Mouse (Mus musculus) heart, postnatal 0 days (tissue): ENCODE measurements around the gene Nom1.

ENCODE experiments used
- CTCF ChIP-seq: IDR thresholded peaks from 2 replicates; pipeline ENCODE4 v1.5.1; 2016; ENCODE audit warnings: antibody characterized with exemption, control low read depth, low read depth
- EP300 ChIP-seq: IDR thresholded peaks from 2 replicates; pipeline ENCODE4 v1.6.1; 2016; ENCODE audit warnings: antibody characterized with exemption, low read depth

- TF ChIP-seq EP300 = no peak
- TF ChIP-seq CTCF = no peak
Observed at GRCm38 (mm10) chr5:29410854-29411253, 23.6 kb upstream of the Nom1 start.
